Mouse (Mus musculus) regulatory T cell (primary cell): ENCODE measurements around the gene Chp1.
"Not testable (repeated sequence)": the region's sequence is repeated elsewhere in the genome, so short reads cannot be mapped to it uniquely, and the experiment has no call there.

Source experiments
- in situ Hi-C: fragments of 300-600 bp; cut with MboI, MseI; formaldehyde crosslinking; loops from one replicate; pipeline ENCODE4 v1.15.1; 2025; ENCODE audit warnings: high pct_unique_total_duplicates

Chp1 gene

GRCm38 (mm10) chr2:119547522-119548370 is at the start of gene Chp1, which contains the start of gene Exd1:
Gene Chp1, plus strand, starts transcription at chr2:119547697.
Gene Exd1, minus strand, starts transcription at chr2:119547627.
- in situ Hi-C loops: loop anchor here (5.0 kb wide), 1 partner anchor 35 kb away; no protein-coding TSS in a partner anchor

DNA sequence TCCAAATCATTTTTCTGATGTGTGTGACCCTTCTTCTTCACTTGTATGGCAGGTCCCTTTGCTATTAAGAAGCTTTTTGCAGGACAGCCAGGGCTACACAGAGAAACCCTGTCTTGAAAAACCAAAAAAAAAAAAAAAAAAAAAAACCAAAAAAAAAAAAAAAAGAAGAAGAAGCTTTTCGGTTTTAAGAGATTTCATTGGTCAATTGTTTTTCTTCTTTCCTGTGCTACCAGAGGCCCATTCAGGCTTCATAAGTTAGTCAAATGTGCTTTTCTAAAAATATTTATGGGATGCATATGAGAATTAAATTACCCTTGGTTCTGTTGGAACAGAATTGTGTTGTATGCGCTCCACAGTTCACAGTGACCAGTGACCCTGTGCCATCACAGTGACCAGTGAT is 48.6 kb upstream of the Chp1 start:
- in situ Hi-C loops: no loop called here

- in situ Hi-C loops: no loop called here
Measured at GRCm38 (mm10) chr2:119500965-119501652, 46.4 kb upstream of the Chp1 start.

DNA sequence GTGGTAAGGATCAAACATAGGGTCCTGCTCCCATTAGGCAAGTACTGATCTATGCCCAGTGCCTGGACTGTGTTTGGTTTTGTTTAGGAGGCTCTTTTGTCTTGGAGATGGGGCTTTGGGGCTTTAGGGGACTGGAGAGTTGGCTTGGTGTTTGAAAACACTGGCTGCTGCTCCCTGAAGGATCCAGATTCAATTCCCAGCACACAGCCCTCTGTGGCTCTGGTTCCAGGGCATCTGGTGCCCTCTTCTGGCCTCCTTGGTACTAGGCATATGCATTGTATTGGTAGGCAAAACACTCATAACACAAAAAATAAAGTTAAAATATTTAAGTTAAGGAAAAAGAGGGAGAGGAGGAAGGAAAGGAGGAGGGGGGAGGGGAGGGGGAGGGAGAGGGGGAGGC is 40.4 kb upstream of the Chp1 start:
- in situ Hi-C loops: no loop called here

GRCm38 (mm10) chr2:119508518-119508917 is 39.0 kb upstream of the Chp1 start:
- in situ Hi-C loops: not testable (repeated sequence)

- in situ Hi-C loops: no loop called here
Measured at GRCm38 (mm10) chr2:119510856-119511255, 36.6 kb upstream of the Chp1 start.

GRCm38 (mm10) chr2:119512292-119512691 is 35.2 kb upstream of the Chp1 start:
- in situ Hi-C loops: no loop called here

DNA sequence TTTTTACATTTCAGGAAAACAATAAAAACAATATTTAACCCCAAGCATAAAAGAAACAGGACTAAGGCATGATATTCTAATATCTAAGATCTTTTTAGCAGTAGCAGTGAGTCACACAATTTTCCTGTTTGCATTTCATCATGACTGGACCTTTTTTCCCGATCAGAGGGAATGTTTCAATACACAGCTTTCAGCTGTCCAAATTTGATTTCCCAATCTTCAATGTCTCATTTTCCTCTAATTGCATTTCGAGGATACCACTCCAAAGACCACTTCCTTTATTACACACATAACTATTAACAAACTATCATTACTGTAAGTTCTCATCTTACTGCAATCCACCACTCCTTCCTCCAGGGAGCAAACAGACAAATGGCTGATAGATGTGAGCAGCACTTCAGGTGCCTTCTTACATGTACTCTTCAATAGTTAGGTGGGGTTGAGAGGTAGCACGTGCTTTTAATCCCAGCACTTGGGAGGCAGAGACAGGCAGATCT is 33.4 kb upstream of the Chp1 start:
- in situ Hi-C loops: no loop called here

GRCm38 (mm10) chr2:119516811-119517210 is 30.7 kb upstream of the Chp1 start:
- in situ Hi-C loops: no loop called here

GRCm38 (mm10) chr2:119520550-119520949 is 26.9 kb upstream of the Chp1 start:
- in situ Hi-C loops: no loop called here

GRCm38 (mm10) chr2:119523836-119524235 is 23.7 kb upstream of the Chp1 start:
- in situ Hi-C loops: no loop called here

- in situ Hi-C loops: no loop called here
Measured at GRCm38 (mm10) chr2:119525422-119525821, 22.1 kb upstream of the Chp1 start.

DNA sequence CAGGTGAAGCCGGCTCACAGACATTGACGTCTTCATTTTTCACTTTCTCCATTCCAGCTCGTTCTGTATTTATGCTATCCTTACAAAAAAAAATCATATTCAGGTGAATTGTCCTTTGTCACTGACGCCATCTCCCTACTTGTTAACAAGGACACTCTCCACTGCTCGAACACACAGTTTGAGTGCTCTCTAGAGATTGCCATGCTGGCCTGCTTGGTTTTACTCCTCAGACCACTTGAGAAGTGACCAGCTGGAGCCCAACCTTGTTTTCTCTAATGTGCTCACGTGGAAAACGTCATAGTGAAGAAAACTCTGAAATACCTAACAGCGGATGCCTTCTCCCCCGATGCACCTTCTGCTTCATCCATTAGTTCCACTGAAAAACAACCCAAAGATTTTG is 8.7 kb upstream of the Chp1 start:
- in situ Hi-C loops: no loop called here

DNA sequence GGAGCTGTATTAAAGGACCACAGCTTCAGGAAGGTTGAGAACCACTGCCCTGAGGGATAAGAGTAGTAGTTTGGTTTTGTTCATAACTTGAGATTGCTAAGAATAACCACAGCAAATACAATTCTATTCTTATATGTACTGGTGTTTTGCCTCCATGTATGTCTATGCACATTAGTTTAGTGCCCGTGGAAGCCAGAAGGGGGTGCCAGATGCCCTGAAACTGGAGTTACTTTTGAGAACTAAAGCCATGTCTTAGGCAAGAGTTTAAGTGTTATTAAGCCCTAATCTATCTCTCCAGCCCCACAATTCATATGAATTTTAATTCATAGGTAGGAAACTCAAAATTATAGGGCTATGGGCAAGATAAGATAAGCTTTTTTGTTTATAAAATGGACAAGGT is 5.4 kb upstream of the Chp1 start:
- in situ Hi-C loops: no loop called here

DNA sequence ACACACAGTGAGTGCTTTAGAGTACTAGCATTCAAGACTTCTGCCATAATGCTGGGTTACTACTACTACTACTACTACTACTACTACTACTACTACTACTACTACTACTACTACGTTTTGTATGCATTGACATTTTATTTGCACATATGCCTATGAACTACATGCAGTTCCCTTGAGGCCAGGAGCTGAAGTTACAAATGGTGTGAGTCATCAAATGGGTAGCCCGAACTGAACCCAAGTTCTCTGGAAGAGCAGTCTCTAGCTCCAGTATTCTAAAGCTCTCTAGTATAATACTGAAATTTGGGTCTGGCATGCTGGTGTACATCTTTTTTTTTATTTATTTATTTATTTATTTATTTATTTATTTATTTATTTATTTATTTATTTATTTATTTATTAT is 3.8 kb upstream of the Chp1 start:
- in situ Hi-C loops: no loop called here

DNA sequence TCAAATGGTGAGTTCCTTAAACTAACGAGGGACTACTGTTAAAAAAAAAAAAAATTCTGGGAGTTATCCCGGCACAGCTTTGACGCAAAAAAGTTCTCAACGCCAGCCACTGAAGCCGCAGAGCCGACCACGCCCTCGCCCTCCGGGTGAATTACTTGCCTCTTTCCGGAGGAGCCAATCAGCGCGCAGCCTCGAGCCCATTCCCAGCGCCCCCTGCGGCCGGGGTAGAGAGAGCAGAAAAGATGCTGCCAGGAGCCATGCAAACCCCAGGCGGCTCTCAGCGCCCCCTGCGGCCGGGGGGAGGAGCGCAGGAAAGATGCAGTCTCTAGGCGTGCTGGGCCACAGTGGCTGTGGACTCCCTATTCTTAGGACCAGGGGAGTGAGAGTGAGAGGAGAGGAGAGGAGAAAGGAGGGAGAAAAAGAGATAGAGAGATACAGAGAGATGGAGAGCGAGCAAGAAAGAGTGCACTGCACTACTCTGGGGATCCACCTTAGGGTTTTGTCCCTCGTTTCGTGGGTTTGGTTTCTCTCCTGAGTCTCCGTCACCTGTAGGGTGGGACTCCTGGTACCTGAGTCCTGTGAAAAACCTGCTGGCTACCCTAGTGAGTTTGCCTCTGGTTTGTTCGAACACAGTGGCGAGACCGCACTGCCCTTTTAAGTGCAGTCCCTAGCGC is 512 bp upstream of the Chp1 start:
- in situ Hi-C loops: loop anchor here (5.0 kb wide), 1 partner anchor 35 kb away; no protein-coding TSS in a partner anchor

GRCm38 (mm10) chr2:119548371-119548660 is 819 bp downstream of the Chp1 start:
- in situ Hi-C loops: loop anchor here (5.0 kb wide), 1 partner anchor 34 kb away; no protein-coding TSS in a partner anchor

- in situ Hi-C loops: loop anchor here (5.0 kb wide), 1 partner anchor 34 kb away; no protein-coding TSS in a partner anchor
Measured at GRCm38 (mm10) chr2:119548691-119549090, 1.2 kb downstream of the Chp1 start.

DNA sequence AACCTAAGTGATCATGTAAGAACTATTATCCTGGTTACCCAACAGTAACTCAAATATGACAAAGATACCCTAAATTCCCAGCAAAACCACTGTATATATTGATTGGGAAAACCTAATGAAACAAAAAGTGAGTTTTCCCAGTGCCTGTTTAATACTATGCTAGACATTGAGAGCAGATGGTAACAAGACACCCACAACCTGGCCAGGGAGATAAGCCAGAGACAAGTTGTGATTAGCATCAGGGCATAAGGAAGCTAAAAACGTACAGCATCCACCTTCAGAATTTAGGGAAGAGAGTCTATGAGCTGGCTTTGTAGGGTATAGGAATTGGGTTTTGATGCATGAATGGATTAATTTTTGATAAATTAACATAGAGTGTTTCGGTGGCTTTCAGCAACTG is 2.2 kb downstream of the Chp1 start:
- in situ Hi-C loops: loop anchor here (5.0 kb wide), 1 partner anchor 33 kb away; no protein-coding TSS in a partner anchor

GRCm38 (mm10) chr2:119558039-119558438 is 10.5 kb downstream of the Chp1 start:
- in situ Hi-C loops: no loop called here

DNA sequence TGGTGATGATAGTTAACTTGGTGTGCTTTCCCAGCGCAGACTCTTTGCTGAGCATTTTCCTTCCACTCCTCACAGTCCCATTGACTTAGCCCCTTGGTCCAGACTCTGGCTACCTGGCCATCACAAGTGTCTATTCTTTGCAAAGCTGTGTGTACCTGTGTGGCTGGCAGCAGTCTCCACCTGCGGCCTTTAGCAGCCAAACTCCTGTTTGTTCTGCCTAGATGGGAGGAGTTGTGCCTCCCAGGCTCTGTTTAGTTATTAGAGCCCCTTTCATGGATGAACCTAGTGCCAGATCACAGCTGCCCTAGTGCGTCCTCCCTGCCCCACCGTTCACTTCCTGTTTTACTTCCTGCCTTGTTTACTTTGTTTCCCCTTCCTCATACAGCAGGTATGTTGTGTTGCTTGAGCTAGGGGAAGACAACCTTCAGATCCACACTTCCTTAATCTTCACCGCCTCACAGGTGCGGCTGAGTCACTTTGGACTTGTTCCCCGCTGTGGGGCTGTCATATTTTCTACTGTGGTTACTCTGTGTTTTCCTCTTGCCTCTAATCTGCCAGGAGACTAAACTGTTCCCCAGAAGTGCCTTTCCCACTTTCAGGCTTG is 11.3 kb downstream of the Chp1 start:
- in situ Hi-C loops: no loop called here

GRCm38 (mm10) chr2:119561794-119562193 is 14.3 kb downstream of the Chp1 start:
- in situ Hi-C loops: no loop called here
